8 mouse cellular contexts compared by ENCODE assay signal in the genomic region with DNA sequence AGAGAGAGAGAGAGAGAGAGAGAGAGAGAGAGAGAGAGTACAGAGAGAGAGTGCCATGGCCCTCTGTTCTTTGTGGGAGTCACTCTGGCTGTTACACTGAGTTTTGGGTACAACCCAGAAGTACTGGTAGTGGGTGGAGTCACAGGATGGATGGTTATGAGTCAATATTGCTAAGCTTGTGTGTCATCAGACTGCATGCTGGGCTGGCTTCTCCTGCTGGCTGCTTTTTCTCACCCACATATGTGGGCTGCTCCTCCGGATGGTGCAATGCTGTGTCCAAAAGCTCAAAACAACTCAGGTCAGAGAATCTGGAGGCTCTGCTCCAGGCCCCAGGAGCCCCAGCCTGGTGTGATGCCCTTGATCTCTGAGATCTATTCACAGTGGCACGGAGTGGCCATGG.
DNase-seq lines count a peak whose midpoint lies in the region; ATAC-seq and TF ChIP-seq lines count a peak whose summit lies in the region.

No protein-coding gene starts in this region.

- H3K9ac ChIP-seq in heart, postnatal 0 days (replicated peaks; ENCODE audit: low read depth, low read length) = no peak overlapping the region
- no peak overlapping the region for H3K9ac ChIP-seq in lung, postnatal 0 days (replicated peaks; ENCODE audit: low read depth)
- no peak overlapping the region for H3K9ac ChIP-seq in midbrain, embryonic 14.5 days (replicated peaks; ENCODE audit: low read length)
- H3K9ac ChIP-seq in heart, embryonic 11.5 days (ENCODE audit: low read depth, low read length) = no peak overlapping the region

- no peak for DNase-seq in heart, postnatal 0 days (ENCODE audit: low spot score)
- DNase-seq in heart, postnatal 4 days = no peak
- no peak for DNase-seq in Patski (ENCODE audit: low read depth, low spot score)
- DNase-seq in lung, postnatal 0 days (ENCODE audit: low spot score) = peak; percentile 95
- DNase-seq in midbrain, embryonic 14.5 days = no peak

- 0 out of 2 replicates have a peak overlapping the region, but pooled peaks have one; percentile 2 for H3K27ac ChIP-seq in heart, postnatal 0 days (ENCODE audit: low read depth)
- peak overlapping the region; percentile 99 for H3K27ac ChIP-seq in embryonic fibroblast, embryonic 13.5 days (ENCODE audit: insufficient read depth, low read length)
- peak overlapping the region; percentile 64; the same call in 1 of the 2 replicates for H3K27ac ChIP-seq in lung, postnatal 0 days (ENCODE audit: low read length)
- no peak overlapping the region for H3K27ac ChIP-seq in midbrain, embryonic 14.5 days (replicated peaks; ENCODE audit: low read depth, low read length)
- no peak overlapping the region for H3K27ac ChIP-seq in heart, embryonic 11.5 days (ENCODE audit: low read depth, low read length)

- H3K4me3 ChIP-seq in heart, postnatal 0 days (ENCODE audit: low read depth, low read length) = no peak overlapping the region
- H3K4me3 ChIP-seq in embryonic fibroblast, embryonic 13.5 days (ENCODE audit: insufficient read depth, low read length) = no peak overlapping the region
- H3K4me3 ChIP-seq in lung, postnatal 0 days (ENCODE audit: low read depth, low read length) = no peak overlapping the region
- H3K4me3 ChIP-seq in midbrain, embryonic 14.5 days (replicated peaks; ENCODE audit: low read depth, low read length) = no peak overlapping the region
- H3K4me3 ChIP-seq in heart, embryonic 11.5 days (ENCODE audit: low read depth, low read length) = no peak overlapping the region

- H3K9me3 ChIP-seq in heart, postnatal 0 days (replicated peaks; ENCODE audit: control insufficient read depth, low read length) = no peaks in the 10 kb centered on the region
- H3K9me3 ChIP-seq in lung, postnatal 0 days (ENCODE audit: low read length) = no peaks in the 10 kb centered on the region
- no peaks in the 10 kb centered on the region for H3K9me3 ChIP-seq in midbrain, embryonic 14.5 days (ENCODE audit: control insufficient read depth, low read length)
- H3K9me3 ChIP-seq in heart, embryonic 11.5 days (replicated peaks; ENCODE audit: control insufficient read depth, low read length) = no peaks in the 10 kb centered on the region

- TF ChIP-seq CTCF in heart, postnatal 0 days (IDR thresholded peaks at IDR 0.05; ENCODE audit: low read depth) = no peak
- TF ChIP-seq CTCF in Patski (IDR thresholded peaks at IDR 0.05) = no peak
- no peak for TF ChIP-seq CTCF in embryonic fibroblast, embryonic 13.5 days (IDR thresholded peaks at IDR 0.05; ENCODE audit: borderline replicate concordance, insufficient read depth, low read length)
- no peak; the same call in 1 of the 2 replicates for TF ChIP-seq CTCF in lung, postnatal 0 days (IDR thresholded peaks at IDR 0.05)

- peak; percentile 44; the same call in 1 of the 2 replicates for TF ChIP-seq POLR2A in embryonic fibroblast, embryonic 13.5 days (IDR thresholded peaks at IDR 0.05; ENCODE audit: low read depth, low read length)

- no peak for TF ChIP-seq EP300 in heart, postnatal 0 days (IDR thresholded peaks at IDR 0.05; ENCODE audit: low read depth)
- peak; percentile 64 for TF ChIP-seq EP300 in lung, postnatal 0 days (IDR thresholded peaks at IDR 0.05)

- in situ Hi-C loops in Patski (cut with MboI; ENCODE audit: low pct_unique_long_range_greater_than_20kb) = loop anchor here (5.0 kb wide), 1 partner anchor 50 kb away; no protein-coding TSS in a partner anchor

- peaks cover 43% of the 10 kb centered on the region for H3K4me1 ChIP-seq in heart, postnatal 0 days (ENCODE audit: control insufficient read depth, insufficient read depth)
- H3K4me1 ChIP-seq in embryonic fibroblast, embryonic 13.5 days (ENCODE audit: control insufficient read depth, insufficient read depth, low read length) = peaks cover 10% of the 10 kb centered on the region
- peaks cover 15% of the 10 kb centered on the region for H3K4me1 ChIP-seq in lung, postnatal 0 days (ENCODE audit: insufficient read depth, low read depth, low read length)
- H3K4me1 ChIP-seq in midbrain, embryonic 14.5 days (ENCODE audit: control insufficient read depth, insufficient read depth, low read length) = peaks cover 19% of the 10 kb centered on the region; the same call in 1 of the 2 replicates
- peaks cover 74% of the 10 kb centered on the region for H3K4me1 ChIP-seq in heart, embryonic 11.5 days (ENCODE audit: control insufficient read depth, insufficient read depth, low read length)

- no peaks in the 10 kb centered on the region for H3K36me3 ChIP-seq in heart, postnatal 0 days (replicated peaks; ENCODE audit: control insufficient read depth, insufficient read depth, low read length)
- H3K36me3 ChIP-seq in lung, postnatal 0 days (ENCODE audit: insufficient read depth, low read length) = no peaks in the 10 kb centered on the region
- H3K36me3 ChIP-seq in midbrain, embryonic 14.5 days (ENCODE audit: control insufficient read depth, insufficient read depth, low read length) = peaks cover 9% of the 10 kb centered on the region; the same call in 1 of the 2 replicates
- peaks cover 3% of the 10 kb centered on the region; the same call in 1 of the 2 replicates for H3K36me3 ChIP-seq in heart, embryonic 11.5 days (ENCODE audit: control insufficient read depth, insufficient read depth, low read length)

- H3K27me3 ChIP-seq in heart, postnatal 0 days (ENCODE audit: control insufficient read depth, insufficient read depth, low read length) = no peaks in the 10 kb centered on the region
- no peaks in the 10 kb centered on the region for H3K27me3 ChIP-seq in Patski
- no peaks in the 10 kb centered on the region for H3K27me3 ChIP-seq in lung, postnatal 0 days (replicated peaks; ENCODE audit: insufficient read depth, low read length)
- no peaks in the 10 kb centered on the region for H3K27me3 ChIP-seq in midbrain, embryonic 14.5 days (ENCODE audit: control insufficient read depth, insufficient read depth, low read length)
- H3K27me3 ChIP-seq in heart, embryonic 11.5 days (ENCODE audit: control insufficient read depth, insufficient read depth, low read length) = no peaks in the 10 kb centered on the region

- POLR2A ChIA-PET in Patski (lab: Charles Lee) = interaction anchor here (0.7 kb wide), 1 partner anchor 38 kb away, joined by 5 read pairs; no protein-coding TSS in a partner anchor

- no peak for ATAC-seq in heart, postnatal 0 days (ENCODE audit: insufficient read depth, low read depth)
- peak; percentile 71 for ATAC-seq in Patski
- ATAC-seq in lung, postnatal 0 days = peak; percentile 73
- ATAC-seq in midbrain, embryonic 14.5 days (ENCODE audit: low FRiP score, low TSS enrichment) = no peak
- no peak for ATAC-seq in erythroblast, adult 5-6 weeks (replicated peaks; ENCODE audit: low FRiP score, poor library complexity, severe bottlenecking)
- no peak for ATAC-seq in heart, embryonic 11.5 days (replicated peaks; ENCODE audit: insufficient number of reproducible peaks, low FRiP score, low TSS enrichment)

- no peak overlapping the region for H3K4me2 ChIP-seq in heart, postnatal 0 days (ENCODE audit: low read depth, low read length)
- H3K4me2 ChIP-seq in lung, postnatal 0 days (replicated peaks; ENCODE audit: low read depth, low read length) = no peak overlapping the region
- H3K4me2 ChIP-seq in midbrain, embryonic 14.5 days (ENCODE audit: low read length) = no peak overlapping the region
- no peak overlapping the region for H3K4me2 ChIP-seq in heart, embryonic 11.5 days

- WGBS in heart, postnatal 0 days = 57% methylated on average over 2 of the region's 2 CpGs
- 42% methylated on average over 2 of the region's 2 CpGs for WGBS in lung, postnatal 0 days
- WGBS in midbrain, embryonic 14.5 days = 90% methylated on average over 2 of the region's 2 CpGs
- WGBS in heart, embryonic 11.5 days (ENCODE audit: insufficient replicate concordance) = 56% methylated on average over 2 of the region's 2 CpGs

- CTCF ChIA-PET in Patski (lab: Charles Lee) = no interaction called here

Comparison
In these comparisons a context has a peak if more than half of its experiments do, and no peak if none do; other contexts are left out.
1. H3K27ac ChIP-seq: peak in heart, postnatal 0 days (single experiment), embryonic fibroblast, embryonic 13.5 days (single experiment) and lung, postnatal 0 days (single experiment); none in midbrain, embryonic 14.5 days (single experiment) and heart, embryonic 11.5 days (single experiment).
2. ATAC-seq: peak in Patski (single experiment) and lung, postnatal 0 days (single experiment); none in heart, postnatal 0 days (single experiment), midbrain, embryonic 14.5 days (single experiment), erythroblast, adult 5-6 weeks (single experiment) and heart, embryonic 11.5 days (single experiment).